Mouse (Mus musculus) urinary bladder, postnatal 36 days (tissue): Measurements from ENCODE around the gene Mettl9.
A peak's percentile ranks its signal among the peaks of the same experiment; 100 is the strongest.

Experiments used
- DNase-seq, 2 experiments: peaks; one replicate each; pipeline ENCODE4 v3.0.0; 2022; ENCODE audit warnings: low spot score in 2 of 2, mixed read lengths in 1 of 2

Gene Mettl9

GRCm38 (mm10) chr7:121098614-121099389 lies 64.6 kb downstream of the Mettl9 start:
- no peak for DNase-seq

GRCm38 (mm10) chr7:121107851-121108250 lies 73.6 kb downstream of the Mettl9 start:
- DNase-seq, result no peak

- no peak for DNase-seq
Observed at GRCm38 (mm10) chr7:121111321-121111720, 77.1 kb downstream of the Mettl9 start.

- no peak for DNase-seq
Observed at GRCm38 (mm10) chr7:121111762-121112161, 77.5 kb downstream of the Mettl9 start.

GRCm38 (mm10) chr7:121120143-121120818 lies 86.0 kb downstream of the Mettl9 start:
- peak; percentile 78 to 86 for DNase-seq
